Mouse (Mus musculus) intestine, postnatal 0 days (tissue): ENCODE measurements around the gene Cwc25. TPM values are rescaled to one million over a fixed set of nuclear protein-coding genes. Genes with fewer than 3 reads are reported as not detected.
A peak's percentile ranks its signal among the peaks of the same experiment; 100 is the strongest.
"Not testable (repeated sequence)": the region's sequence is repeated elsewhere in the genome, so short reads cannot be mapped to it uniquely, and the experiment has no call there.

Experiments
- ATAC-seq: fragments of 200-750 bp; cut with Nextera tagmentation; 2 replicates; pipeline ENCODE4 v1.8.0; 2017; ENCODE audit warnings: mild to moderate bottlenecking, moderate TSS enrichment, moderate library complexity
- H3K27ac ChIP-seq: fragments of 300-500 bp; sonication (generic); 2 replicates; pipeline ENCODE4 v1.5.1; 2014; ENCODE audit warnings: mild to moderate bottlenecking, low read depth, low read length, moderate library complexity
- H3K27me3 ChIP-seq: fragments of 300-500 bp; sonication (generic); replicated peaks from 2 replicates; pipeline ENCODE4 v1.6.1; 2014; ENCODE audit warnings: low read length, mixed read lengths; ENCODE audit not compliant: control insufficient read depth, insufficient read depth
- H3K36me3 ChIP-seq: fragments of 300-500 bp; sonication (generic); 2 replicates; pipeline ENCODE4 v1.6.1; 2014; ENCODE audit warnings: mild to moderate bottlenecking, moderate library complexity; ENCODE audit not compliant: control insufficient read depth, insufficient read depth
- H3K4me1 ChIP-seq: fragments of 300-500 bp; sonication (generic); replicated peaks from 2 replicates; pipeline ENCODE4 v1.6.1; 2014; ENCODE audit warnings: antibody characterized with exemption, low read length, mixed read lengths; ENCODE audit not compliant: control insufficient read depth, insufficient read depth
- H3K4me2 ChIP-seq: fragments of 300-500 bp; sonication (generic); replicated peaks from 2 replicates; pipeline ENCODE4 v1.6.1; 2014; ENCODE audit warnings: low read depth, mild to moderate bottlenecking, moderate library complexity
- H3K4me3 ChIP-seq: fragments of 300-500 bp; sonication (generic); 2 replicates; pipeline ENCODE4 v1.5.1; 2014; ENCODE audit warnings: low read depth, low read length
- H3K9ac ChIP-seq: fragments of 300-500 bp; sonication (generic); 2 replicates; pipeline ENCODE4 v1.6.1; 2014; ENCODE audit warnings: mild to moderate bottlenecking, low read depth, low read length
- H3K9me3 ChIP-seq: fragments of 300-500 bp; sonication (generic); 2 replicates; pipeline ENCODE4 v1.6.1; 2016; ENCODE audit warnings: mixed run types; ENCODE audit not compliant: control insufficient read depth
- CTCF ChIP-seq: sonication (generic); IDR thresholded peaks from 2 replicates; pipeline ENCODE4 v1.5.1; 2016; ENCODE audit warnings: low read depth, mild to moderate bottlenecking, control low read depth, antibody characterized with exemption, moderate library complexity
- WGBS: fragments of 180-500 bp; shearing (Covaris S2); extraction: QIAGEN DNeasy Blood & Tissue Kit; methylation state at CpG from one replicate; pipeline ENCODE4 v1.1.7; 2014; 5-methylcytosine and 5-hydroxymethylcytosine counted together
- polyA plus RNA-seq: library from polyadenylated mRNA; unstranded; fragments of >200 nt; fragmentation: Nextera tagmentation; extraction: Ambion mirVana; gene quantifications from 2 replicates; pipeline ENCODE4 v1.2.1, GENCODE M21; 2015

The Cwc25 gene
- polyA plus RNA-seq, 1 experiment from 2014 or later, result 8.5 TPM

GRCm38 (mm10) chr11:97799146-97799993, 33.0 kb upstream of the Cwc25 start:
- Histone ChIP-seq H3K4me2 (peak overlapping the region; percentile 74), H3K9ac (peak overlapping the region; percentile 64), H3K27ac (peak overlapping the region; percentile 96), H3K36me3 (no peaks in the 10 kb centered on the region), H3K27me3 (no peaks in the 10 kb centered on the region), H3K9me3 (no peaks in the 10 kb centered on the region), H3K4me1 (peaks cover 13% of the 10 kb centered on the region; the same call in 1 of the 2 replicates), H3K4me3 (peak overlapping the region; percentile 96)
- TF ChIP-seq CTCF, result no peak
- ATAC-seq, result peak; percentile 63
- WGBS, result under 1% methylated on average over 71 of the region's 71 CpGs

DNA sequence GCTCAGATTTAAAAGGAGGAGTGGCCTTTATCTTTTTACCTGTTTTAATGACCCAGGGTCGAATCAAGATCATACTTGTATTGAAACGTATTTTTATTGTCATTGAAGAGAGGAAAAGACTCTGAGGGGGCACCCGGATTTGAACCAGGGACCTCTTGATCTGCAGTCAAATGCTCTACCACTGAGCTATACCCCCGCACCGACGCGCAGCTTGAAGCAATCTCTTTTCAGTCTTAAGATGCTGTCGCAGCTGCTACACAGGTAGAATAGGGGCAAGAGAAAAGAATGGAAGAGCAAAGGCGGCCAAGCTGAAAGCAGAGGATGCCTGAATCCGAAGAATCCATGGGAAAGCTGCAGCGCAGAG, 32.4 kb upstream of the Cwc25 start, which contains the start of gene Lasp1:
TSS of gene Lasp1 (plus strand) at position 219 of the 364 bp plus-strand sequence.
- Histone ChIP-seq H3K4me3 (peak within 1 kb of the TSS; percentile 96), H3K4me1 (peaks cover 13% of the 10 kb centered on the region; the same call in 1 of the 2 replicates), H3K27ac (peak within 1 kb of the TSS; percentile 96), H3K27me3 (no peaks in the 10 kb centered on the region), H3K9me3 (no peaks in the 10 kb centered on the region), H3K4me2 (peak within 1 kb of the TSS; percentile 74), H3K9ac (peak within 1 kb of the TSS; percentile 64), H3K36me3 (no peaks in the 10 kb centered on the region)
- TF ChIP-seq CTCF, result no peak
- under 1% methylated on average over 11 of the region's 11 CpGs for WGBS
- ATAC-seq, result peak; percentile 42

GRCm38 (mm10) chr11:97798083-97798435, 31.7 kb upstream of the Cwc25 start:
- 0 out of 2 replicates have a peak, but pooled peaks cover 13% of the 10 kb centered on the region for H3K4me1 ChIP-seq
- ATAC-seq, result no peak
- H3K9me3 ChIP-seq, result no peaks in the 10 kb centered on the region
- H3K27me3 ChIP-seq, result no peaks in the 10 kb centered on the region
- no peak overlapping the region for H3K27ac ChIP-seq
- no peaks in the 10 kb centered on the region for H3K36me3 ChIP-seq
- 50% methylated on average over 8 of the region's 8 CpGs for WGBS
- H3K4me3 ChIP-seq, result no peak overlapping the region
- H3K9ac ChIP-seq, result no peak overlapping the region
- no peak for TF ChIP-seq CTCF
- H3K4me2 ChIP-seq, result peak overlapping the region; percentile 74

DNA sequence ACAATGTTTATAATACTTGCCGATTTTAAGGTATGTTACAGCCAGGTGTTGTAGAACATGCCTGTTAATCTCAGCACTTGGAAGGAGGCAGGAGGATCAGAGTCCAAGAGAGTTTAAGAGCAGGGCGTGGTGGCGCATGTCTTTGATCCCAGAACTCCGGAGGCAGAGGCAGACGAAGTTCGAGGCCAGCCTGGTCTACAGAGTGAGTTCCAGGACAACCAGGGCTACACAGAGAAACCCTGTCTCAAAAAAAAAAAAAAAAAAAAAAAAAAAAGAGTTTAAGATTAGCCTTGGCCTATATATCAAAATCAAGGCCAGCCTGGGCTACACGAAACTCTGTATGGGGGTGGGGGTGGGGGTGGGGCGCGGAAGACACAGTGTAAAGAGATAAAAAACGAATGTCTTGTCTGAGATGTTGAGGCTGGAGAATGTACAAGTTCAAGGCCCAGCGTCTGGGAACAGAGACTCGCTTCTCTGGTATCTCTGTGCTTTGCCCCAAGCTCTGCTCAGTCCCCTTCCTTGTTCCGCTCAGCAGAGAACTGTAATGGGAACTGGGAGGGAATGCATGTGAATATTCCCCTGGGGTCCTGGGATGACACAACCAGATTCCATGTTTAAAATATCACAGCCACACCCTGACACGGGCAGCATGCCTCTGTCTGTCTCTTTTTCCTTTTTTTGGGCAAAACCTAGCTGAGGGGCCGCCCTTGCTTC, 31.2 kb upstream of the Cwc25 start:
- 0 out of 2 replicates have a peak overlapping the region, but pooled peaks have one; percentile 13 for H3K4me2 ChIP-seq
- ATAC-seq, result no peak
- no peaks in the 10 kb centered on the region for H3K9me3 ChIP-seq
- H3K4me3 ChIP-seq, result no peak overlapping the region
- no peak for TF ChIP-seq CTCF
- no peaks in the 10 kb centered on the region for H3K36me3 ChIP-seq
- no peak overlapping the region for H3K27ac ChIP-seq
- 54% methylated on average over 15 of the region's 15 CpGs for WGBS
- H3K27me3 ChIP-seq, result no peaks in the 10 kb centered on the region
- H3K9ac ChIP-seq, result no peak overlapping the region
- H3K4me1 ChIP-seq, result 0 out of 2 replicates have a peak, but pooled peaks cover 12% of the 10 kb centered on the region

- TF ChIP-seq CTCF, result peak; percentile 61
- no peaks in the 10 kb centered on the region for H3K36me3 ChIP-seq
- no peaks in the 10 kb centered on the region for H3K9me3 ChIP-seq
- 0 out of 2 replicates have a peak, but pooled peaks cover 7% of the 10 kb centered on the region for H3K4me1 ChIP-seq
- no peak overlapping the region for H3K4me3 ChIP-seq
- H3K27me3 ChIP-seq, result no peaks in the 10 kb centered on the region
- no peak overlapping the region for H3K27ac ChIP-seq
- WGBS, result 6% methylated on average over 6 of the region's 6 CpGs
- no peak overlapping the region for H3K9ac ChIP-seq
- ATAC-seq, result no peak
- H3K4me2 ChIP-seq, result 0 out of 2 replicates have a peak overlapping the region, but pooled peaks have one; percentile 13
Observed at GRCm38 (mm10) chr11:97796910-97797309, 30.6 kb upstream of the Cwc25 start.

GRCm38 (mm10) chr11:97793165-97793564, 26.8 kb upstream of the Cwc25 start:
- Histone ChIP-seq H3K4me1 (no peaks in the 10 kb centered on the region), H3K27me3 (no peaks in the 10 kb centered on the region), H3K27ac (no peak overlapping the region), H3K9me3 (no peaks in the 10 kb centered on the region), H3K9ac (no peak overlapping the region), H3K4me3 (no peak overlapping the region), H3K4me2 (no peak overlapping the region), H3K36me3 (no peaks in the 10 kb centered on the region)
- WGBS, result 4% methylated on average over 2 of the region's 2 CpGs
- ATAC-seq, result 0 out of 2 replicates have a peak, but pooled peaks have one; percentile 37
- peak; percentile 84 for TF ChIP-seq CTCF

- not testable (repeated sequence) for H3K4me2 ChIP-seq, H3K4me3 ChIP-seq, H3K9ac ChIP-seq, H3K27me3 ChIP-seq, H3K9me3 ChIP-seq, H3K27ac ChIP-seq, H3K4me1 ChIP-seq, ATAC-seq, H3K36me3 ChIP-seq
- 69% methylated on average over 2 of the region's 2 CpGs for WGBS
Observed at GRCm38 (mm10) chr11:97790778-97791438, 24.6 kb upstream of the Cwc25 start.
